Mouse (Mus musculus): ENCODE measurements at regions not wholly inside any gene's neighbourhood (a gene's known extent, or its start where the extent isn't known, plus 50 kb on each side); places are given as distances from the start of the nearest gene placed in this dataset.

- no peaks in the 10 kb centered on the region for H3K27me3 ChIP-seq (ENCODE audit: control insufficient read depth)
- H3K4me3 ChIP-seq (replicated peaks) = no peak overlapping the region
- no peaks in the 10 kb centered on the region for H3K36me3 ChIP-seq (ENCODE audit: control insufficient read depth)
- H3K9me3 ChIP-seq (ENCODE audit: control insufficient read depth, low read length) = no peaks in the 10 kb centered on the region
- H3K4me1 ChIP-seq (ENCODE audit: control insufficient read depth) = peaks cover 29% of the 10 kb centered on the region
- TF ChIP-seq GATA1 (IDR thresholded peaks at IDR 0.05; ENCODE audit: low read length) (no peak), TAL1 (IDR thresholded peaks at IDR 0.05; ENCODE audit: low read length) (no peak)
Observed at GRCm38 (mm10) chr5:64667053-64667452, 136.1 kb upstream of the Klf3 start.

GRCm38 (mm10) chr5:64673861-64674260, 129.3 kb upstream of the Klf3 start:
- no peak for TF ChIP-seq GATA1 (IDR thresholded peaks at IDR 0.05; ENCODE audit: low read length)
- TF ChIP-seq TAL1 (IDR thresholded peaks at IDR 0.05; ENCODE audit: low read length) = no peak
- peaks cover 5% of the 10 kb centered on the region for H3K4me1 ChIP-seq (ENCODE audit: control insufficient read depth)
- no peak overlapping the region for H3K4me3 ChIP-seq (replicated peaks)
- no peaks in the 10 kb centered on the region for H3K36me3 ChIP-seq (ENCODE audit: control insufficient read depth)
- H3K27me3 ChIP-seq (ENCODE audit: control insufficient read depth) = no peaks in the 10 kb centered on the region
- H3K9me3 ChIP-seq (ENCODE audit: control insufficient read depth, low read length) = no peaks in the 10 kb centered on the region

- TF ChIP-seq TAL1 (IDR thresholded peaks at IDR 0.05; ENCODE audit: low read length) (no peak), GATA1 (IDR thresholded peaks at IDR 0.05; ENCODE audit: low read length) (no peak)
- H3K4me1 ChIP-seq (ENCODE audit: control insufficient read depth) = peaks cover 16% of the 10 kb centered on the region
- H3K4me3 ChIP-seq (replicated peaks) = no peak overlapping the region
- H3K27me3 ChIP-seq (ENCODE audit: control insufficient read depth) = no peaks in the 10 kb centered on the region
- H3K9me3 ChIP-seq (ENCODE audit: control insufficient read depth, low read length) = no peaks in the 10 kb centered on the region
- H3K36me3 ChIP-seq (ENCODE audit: control insufficient read depth) = no peaks in the 10 kb centered on the region
Observed at GRCm38 (mm10) chr5:64676214-64676945, 126.8 kb upstream of the Klf3 start.

GRCm38 (mm10) chr5:64676946-64677588, 126.1 kb upstream of the Klf3 start:
- Histone ChIP-seq H3K36me3 (ENCODE audit: control insufficient read depth) (no peaks in the 10 kb centered on the region), H3K9me3 (ENCODE audit: control insufficient read depth, low read length) (no peaks in the 10 kb centered on the region), H3K27me3 (ENCODE audit: control insufficient read depth) (no peaks in the 10 kb centered on the region), H3K4me3 (replicated peaks) (no peak overlapping the region), H3K4me1 (ENCODE audit: control insufficient read depth) (peaks cover 18% of the 10 kb centered on the region)
- TF ChIP-seq GATA1 (IDR thresholded peaks at IDR 0.05; ENCODE audit: low read length) = no peak
- no peak for TF ChIP-seq TAL1 (IDR thresholded peaks at IDR 0.05; ENCODE audit: low read length)

GRCm38 (mm10) chr5:64678706-64679105, 124.5 kb upstream of the Klf3 start:
- Histone ChIP-seq H3K9me3 (ENCODE audit: control insufficient read depth, low read length) (no peaks in the 10 kb centered on the region), H3K4me1 (ENCODE audit: control insufficient read depth) (peaks cover 33% of the 10 kb centered on the region), H3K36me3 (ENCODE audit: control insufficient read depth) (no peaks in the 10 kb centered on the region), H3K27me3 (ENCODE audit: control insufficient read depth) (no peaks in the 10 kb centered on the region), H3K4me3 (replicated peaks) (no peak overlapping the region)
- TF ChIP-seq TAL1 (IDR thresholded peaks at IDR 0.05; ENCODE audit: low read length) (no peak), GATA1 (IDR thresholded peaks at IDR 0.05; ENCODE audit: low read length) (no peak)

GRCm38 (mm10) chr5:64679996-64680625, 123.1 kb upstream of the Klf3 start:
- H3K27me3 ChIP-seq (ENCODE audit: control insufficient read depth) = no peaks in the 10 kb centered on the region
- no peaks in the 10 kb centered on the region for H3K36me3 ChIP-seq (ENCODE audit: control insufficient read depth)
- no peak overlapping the region for H3K4me3 ChIP-seq (replicated peaks)
- no peaks in the 10 kb centered on the region for H3K9me3 ChIP-seq (ENCODE audit: control insufficient read depth, low read length)
- peaks cover 43% of the 10 kb centered on the region for H3K4me1 ChIP-seq (ENCODE audit: control insufficient read depth)
- no peak for TF ChIP-seq GATA1 (IDR thresholded peaks at IDR 0.05; ENCODE audit: low read length)
- no peak for TF ChIP-seq TAL1 (IDR thresholded peaks at IDR 0.05; ENCODE audit: low read length)

- TF ChIP-seq GATA1 (IDR thresholded peaks at IDR 0.05; ENCODE audit: low read length) = no peak
- no peak for TF ChIP-seq TAL1 (IDR thresholded peaks at IDR 0.05; ENCODE audit: low read length)
- Histone ChIP-seq H3K4me3 (replicated peaks) (no peak overlapping the region), H3K36me3 (ENCODE audit: control insufficient read depth) (no peaks in the 10 kb centered on the region), H3K27me3 (ENCODE audit: control insufficient read depth) (no peaks in the 10 kb centered on the region), H3K9me3 (ENCODE audit: control insufficient read depth, low read length) (no peaks in the 10 kb centered on the region), H3K4me1 (ENCODE audit: control insufficient read depth) (peaks cover 43% of the 10 kb centered on the region)
Observed at GRCm38 (mm10) chr5:64681161-64681560, 122.0 kb upstream of the Klf3 start.

GRCm38 (mm10) chr5:64682326-64682845, 120.8 kb upstream of the Klf3 start:
- H3K36me3 ChIP-seq (ENCODE audit: control insufficient read depth) = no peaks in the 10 kb centered on the region
- TF ChIP-seq TAL1 (IDR thresholded peaks at IDR 0.05; ENCODE audit: low read length) (no peak), GATA1 (IDR thresholded peaks at IDR 0.05; ENCODE audit: low read length) (no peak)
- H3K27me3 ChIP-seq (ENCODE audit: control insufficient read depth) = no peaks in the 10 kb centered on the region
- H3K4me3 ChIP-seq (replicated peaks) = no peak overlapping the region
- H3K4me1 ChIP-seq (ENCODE audit: control insufficient read depth) = peaks cover 39% of the 10 kb centered on the region
- peaks cover 2% of the 10 kb centered on the region; the same call in 1 of the 2 replicates for H3K9me3 ChIP-seq (ENCODE audit: control insufficient read depth, low read length)

- Histone ChIP-seq H3K9me3 (ENCODE audit: control insufficient read depth, low read length) (peaks cover 2% of the 10 kb centered on the region; the same call in 1 of the 2 replicates), H3K36me3 (ENCODE audit: control insufficient read depth) (no peaks in the 10 kb centered on the region; the same call in 1 of the 2 replicates), H3K4me3 (replicated peaks) (no peak overlapping the region), H3K27me3 (ENCODE audit: control insufficient read depth) (no peaks in the 10 kb centered on the region), H3K4me1 (ENCODE audit: control insufficient read depth) (peaks cover 44% of the 10 kb centered on the region)
- TF ChIP-seq GATA1 (IDR thresholded peaks at IDR 0.05; ENCODE audit: low read length) (no peak), TAL1 (IDR thresholded peaks at IDR 0.05; ENCODE audit: low read length) (no peak)
Observed at GRCm38 (mm10) chr5:64683419-64683818, 119.8 kb upstream of the Klf3 start.

Measured in erythroblast, embryonic 14.5 days (primary cell).